12 mouse cellular contexts compared by ENCODE assay signal in genomic region chr11:117146776-117147536, GRCm38 (mm10). TPM values are rescaled to one million over a fixed set of nuclear protein-coding genes. Genes with fewer than 3 reads are reported as not detected.
DNase-seq lines count a peak whose midpoint lies in the region; ATAC-seq and TF ChIP-seq lines count a peak whose summit lies in the region.
"Had no signal": no experiment of that assay in that cellular context is flagged by ENCODE, and none has a peak within 500 bp of the region (broad histone marks: within the 10 kb centered on the region; RNA-seq: fewer than 3 reads in every experiment).

No protein-coding gene starts in this region.

- H3K9me3 ChIP-seq in liver, embryonic 16.5 days (replicated peaks; ENCODE audit: control insufficient read depth, low read length), result no peaks in the 10 kb centered on the region
- H3K9me3 ChIP-seq in liver, embryonic 11.5 days (ENCODE audit: control insufficient read depth, low read length), result no peaks in the 10 kb centered on the region
- H3K9me3 ChIP-seq: hindbrain, embryonic 13.5 days; limb, embryonic 15.5 days; midbrain, embryonic 15.5 days; neural tube, embryonic 15.5 days had no signal

- peaks cover 5% of the 10 kb centered on the region; the same call in 1 of the 2 replicates for H3K79me2 ChIP-seq in heart, adult 2 months (replicated peaks; ENCODE audit: control insufficient read depth, insufficient read depth, low read length)

- H3K36me3 ChIP-seq in liver, embryonic 16.5 days (ENCODE audit: control insufficient read depth, insufficient read depth), result peaks cover 44% of the 10 kb centered on the region
- H3K36me3 ChIP-seq in liver, embryonic 11.5 days (ENCODE audit: control insufficient read depth, insufficient read depth, low read length), result peaks cover 36% of the 10 kb centered on the region
- no peaks in the 10 kb centered on the region for H3K36me3 ChIP-seq in heart, adult 2 months (ENCODE audit: control insufficient read depth, insufficient read depth, low read length)

- no peak overlapping the region for H3K4me3 ChIP-seq in liver, embryonic 16.5 days (ENCODE audit: low read depth, low read length)
- no peak overlapping the region for H3K4me3 ChIP-seq in liver, embryonic 11.5 days (ENCODE audit: low read depth, low read length)
- H3K4me3 ChIP-seq in heart, adult 2 months, result no peak overlapping the region
- H3K4me3 ChIP-seq: hindbrain, embryonic 13.5 days; limb, embryonic 15.5 days; midbrain, embryonic 15.5 days; neural tube, embryonic 15.5 days had no signal

- H3K4me1 ChIP-seq in liver, embryonic 16.5 days (ENCODE audit: control insufficient read depth, low read depth, low read length), result no peaks in the 10 kb centered on the region
- peaks cover 6% of the 10 kb centered on the region; the same call in 1 of the 2 replicates for H3K4me1 ChIP-seq in liver, embryonic 11.5 days (replicated peaks; ENCODE audit: control insufficient read depth, insufficient read depth, low read length)
- H3K4me1 ChIP-seq in heart, adult 2 months (ENCODE audit: control insufficient read depth, insufficient read depth, low read length), result peaks cover 6% of the 10 kb centered on the region
- H3K4me1 ChIP-seq: limb, embryonic 15.5 days; midbrain, embryonic 15.5 days; neural tube, embryonic 15.5 days had no signal

- H3K9ac ChIP-seq in liver, embryonic 16.5 days (ENCODE audit: low read depth, low read length), result no peak overlapping the region
- no peak overlapping the region for H3K9ac ChIP-seq in liver, embryonic 11.5 days (ENCODE audit: low read depth, low read length)
- no peak overlapping the region for H3K9ac ChIP-seq in heart, adult 2 months (ENCODE audit: low read depth, low read length)
- H3K9ac ChIP-seq: hindbrain, embryonic 13.5 days; limb, embryonic 15.5 days; midbrain, embryonic 15.5 days; neural tube, embryonic 15.5 days had no signal

- peak; percentile 30; the same call in 1 of the 2 replicates for ATAC-seq in liver, embryonic 16.5 days (ENCODE audit: low read depth)
- ATAC-seq in liver, embryonic 11.5 days (replicated peaks; ENCODE audit: low FRiP score), result no peak
- ATAC-seq: midbrain, embryonic 15.5 days had no signal

- H3K4me2 ChIP-seq in liver, embryonic 16.5 days (ENCODE audit: low read depth, low read length), result no peak overlapping the region
- no peak overlapping the region for H3K4me2 ChIP-seq in liver, embryonic 11.5 days
- H3K4me2 ChIP-seq: hindbrain, embryonic 13.5 days; limb, embryonic 15.5 days; midbrain, embryonic 15.5 days; neural tube, embryonic 15.5 days had no signal

- intact Hi-C loops in heart, adult 2 months (cut with DNase I), result no loop called here

- no peak for TF ChIP-seq EP300 in heart, adult 2 months (IDR thresholded peaks at IDR 0.05; ENCODE audit: insufficient read depth, low read depth, low read length)

- H3K27me3 ChIP-seq in liver, embryonic 16.5 days (ENCODE audit: control insufficient read depth, insufficient read depth, low read depth, low read length), result no peaks in the 10 kb centered on the region
- H3K27me3 ChIP-seq in liver, embryonic 11.5 days (replicated peaks; ENCODE audit: control insufficient read depth, insufficient read depth, low read length), result no peaks in the 10 kb centered on the region
- no peaks in the 10 kb centered on the region for H3K27me3 ChIP-seq in heart, adult 2 months (ENCODE audit: control insufficient read depth, insufficient read depth, low read length)
- H3K27me3 ChIP-seq: hindbrain, embryonic 13.5 days; limb, embryonic 15.5 days; midbrain, embryonic 15.5 days; neural tube, embryonic 15.5 days had no signal

- H3K27ac ChIP-seq in liver, embryonic 16.5 days (ENCODE audit: low read length), result no peak overlapping the region
- H3K27ac ChIP-seq in liver, embryonic 11.5 days (ENCODE audit: low read depth, low read length), result no peak overlapping the region
- no peak overlapping the region for H3K27ac ChIP-seq in heart, adult 2 months
- H3K27ac ChIP-seq: hindbrain, embryonic 13.5 days; limb, embryonic 15.5 days; midbrain, embryonic 15.5 days; neural tube, embryonic 15.5 days had no signal

- peak; percentile 73 for DNase-seq in cerebellum, adult 9-10 months
- DNase-seq in cerebellum, postnatal 4 days (ENCODE audit: low spot score in 2 of 2), result no peak
- DNase-seq in liver, embryonic 11.5 days (ENCODE audit: low spot score), result no peak
- peak; percentile 55 for DNase-seq in kidney, postnatal 10 days
- DNase-seq in urinary bladder, postnatal 4 days (ENCODE audit: low spot score in 2 of 2), result no peak
- DNase-seq in spleen, adult 12 weeks (ENCODE audit: low spot score), result no peak
- DNase-seq in heart, adult 2 months, result no peak

- TF ChIP-seq POLR2A in heart, adult 2 months (IDR thresholded peaks at IDR 0.05; ENCODE audit: insufficient read depth, low read depth, low read length), result no peak

- WGBS in liver, embryonic 16.5 days (ENCODE audit: insufficient replicate concordance), result 79% methylated on average over 24 of the region's 24 CpGs
- WGBS in liver, embryonic 11.5 days, result 76% methylated on average over 24 of the region's 24 CpGs
- 80% methylated on average over 24 of the region's 24 CpGs for WGBS in heart, adult 2 months

- no peak for TF ChIP-seq CTCF in heart, adult 2 months (IDR thresholded peaks at IDR 0.05)

RNA-seq across cellular contexts. Expression of gene Sec14l1, which starts 32.0 kb away (rescaled TPM):
- 18.4 and 19.3 TPM in 2 replicates for polyA plus RNA-seq in liver, embryonic 16.5 days (2015; fragmentation: Nextera tagmentation; extraction: Ambion mirVana)
- polyA plus RNA-seq in liver, embryonic 11.5 days (2014; fragmentation: Nextera tagmentation; extraction: Ambion mirVana), result 20.9 and 22.8 TPM in 2 replicates
- total RNA-seq in heart, adult 2 months (2021), result 10 to 100 TPM; 65.4 to 89.5 TPM
- 71.5 and 83.9 TPM in 2 replicates for polyA plus RNA-seq in heart, adult 2 months (2012; rRNA removed)

RNA-seq across cellular contexts. Expression of gene Sept9, which starts 52.5 kb away (rescaled TPM):
- 39.1 and 40.8 TPM in 2 replicates for polyA plus RNA-seq in liver, embryonic 16.5 days (2015; fragmentation: Nextera tagmentation; extraction: Ambion mirVana)
- 111 and 117 TPM in 2 replicates for polyA plus RNA-seq in liver, embryonic 11.5 days (2014; fragmentation: Nextera tagmentation; extraction: Ambion mirVana)
- total RNA-seq in heart, adult 2 months (2021), result 10 to 100 TPM; 28.2 to 31.9 TPM
- polyA plus RNA-seq in heart, adult 2 months (2012; rRNA removed), result 15.9 and 17.4 TPM in 2 replicates

Comparison
In these comparisons a context has a peak if more than half of its experiments do, and no peak if none do; other contexts are left out.
1. DNase-seq: peak in cerebellum, adult 9-10 months (single experiment) and kidney, postnatal 10 days (single experiment); none in cerebellum, postnatal 4 days (0 of 2), liver, embryonic 11.5 days (single experiment), urinary bladder, postnatal 4 days (0 of 2), spleen, adult 12 weeks (single experiment) and heart, adult 2 months (0 of 2).